Comparison of ENCODE assay signal across 9 mouse cellular contexts in genomic region chr2:6403375-6403774, GRCm38 (mm10).
DNase-seq lines count a peak whose midpoint lies in the region; ATAC-seq and TF ChIP-seq lines count a peak whose summit lies in the region.
"Had no signal": no experiment of that assay in that cellular context is flagged by ENCODE, and none has a peak within 500 bp of the region (broad histone marks: within the 10 kb centered on the region; RNA-seq: fewer than 3 reads in every experiment).

No protein-coding gene starts in this region.

- H3K4me1 ChIP-seq in ES-E14 (ENCODE audit: control insufficient read depth in 2 of 2, insufficient read depth in 2 of 2, low read length in 2 of 2, poor library complexity in 1 of 2) = peaks cover 3 to 11% of the 10 kb centered on the region in 2 experiments; a peak in 3 of 4 replicates
- H3K4me1 ChIP-seq in intestine, embryonic 16.5 days (ENCODE audit: control insufficient read depth, insufficient read depth, low read length) = peaks cover 12% of the 10 kb centered on the region

- peak; percentile 60 for DNase-seq in ES-E14 (ENCODE audit: low read depth, low spot score)
- DNase-seq in embryo, embryonic 11.5 days (ENCODE audit: low read depth, low spot score) = peak; percentile 44
- DNase-seq in left cerebral cortex, adult 8-10 months (ENCODE audit: low spot score in 2 of 2) = no peak
- no peak for DNase-seq in right cerebral cortex, postnatal 14 days
- DNase-seq in thymus, postnatal 25 days = no peak
- DNase-seq in cerebellum, postnatal 25 days = no peak

- 13% methylated on average over 11 of the region's 11 CpGs for WGBS in intestine, embryonic 16.5 days

- H3K36me3 ChIP-seq in ES-E14 (ENCODE audit: control insufficient read depth, insufficient read depth, low read length, poor library complexity, severe bottlenecking) = no peaks in the 10 kb centered on the region; the same call in 1 of the 2 replicates
- H3K36me3 ChIP-seq in intestine, embryonic 16.5 days (ENCODE audit: control insufficient read depth, insufficient read depth, low read length) = no peaks in the 10 kb centered on the region

- H3K27me3 ChIP-seq in intestine, embryonic 16.5 days (replicated peaks; ENCODE audit: control insufficient read depth, insufficient read depth, low read length) = no peaks in the 10 kb centered on the region

- peak overlapping the region; percentile 11 to 50; a peak in 2 of 4 replicates for H3K4me3 ChIP-seq in ES-E14 (ENCODE audit: insufficient read depth in 1 of 2, low read depth in 1 of 2, low read length in 2 of 2, poor library complexity in 1 of 2, severe bottlenecking in 1 of 2)
- H3K4me3 ChIP-seq in intestine, embryonic 16.5 days (ENCODE audit: low read length) = no peak overlapping the region
- H3K4me3 ChIP-seq: myocyte had no signal

- peak overlapping the region; percentile 83 for H3K27ac ChIP-seq in ES-E14 (ENCODE audit: insufficient read depth, low read depth, low read length, poor library complexity, severe bottlenecking)
- H3K27ac ChIP-seq in intestine, embryonic 16.5 days (ENCODE audit: low read length) = no peak overlapping the region

- peak overlapping the region; percentile 59; the same call in 1 of the 2 replicates for H3K9ac ChIP-seq in ES-E14 (ENCODE audit: insufficient read depth, low read depth, low read length, poor library complexity, severe bottlenecking)
- H3K9ac ChIP-seq in intestine, embryonic 16.5 days (ENCODE audit: low read depth, low read length) = no peak overlapping the region

- no peak overlapping the region for H3K4me2 ChIP-seq in intestine, embryonic 16.5 days (ENCODE audit: low read depth, low read length)

- peak; percentile 72 for ATAC-seq in intestine, embryonic 16.5 days
- 0 out of 2 replicates have a peak, but pooled peaks have one; percentile 11 for ATAC-seq in megakaryocyte progenitor cell, adult 5-6 weeks (replicated peaks; ENCODE audit: poor library complexity)

- H3K9me3 ChIP-seq in ES-E14 (ENCODE audit: control insufficient read depth, insufficient read depth, low read depth, low read length) = no peaks in the 10 kb centered on the region
- H3K9me3 ChIP-seq in intestine, embryonic 16.5 days (ENCODE audit: control insufficient read depth, low read length) = no peaks in the 10 kb centered on the region

- in situ Hi-C loops in ES-E14 (cut with MboI; ENCODE audit: low sequenced_read_pairs in 2 of 2, unreplicated experiment in 2 of 2) = loop anchor here in 1 of 2 experiments (25.0 kb wide), 1 partner anchor 191 kb away; the partner anchor contains the start of gene Echdc3

TF ChIP-seq in ES-E14, 5 proteins besides CTCF, POLR2A, EP300 and RAD21:
- 0 out of 2 replicates have a peak, but pooled peaks have one; percentile 23 for TF ChIP-seq ZC3H11A (IDR thresholded peaks at IDR 0.05; ENCODE audit: borderline replicate concordance, low read depth, low read length)
- TF ChIP-seq ZNF384 (IDR thresholded peaks at IDR 0.05; ENCODE audit: low read depth, low read length) = no peak
- peak; percentile 35; the same call in 1 of the 2 replicates for TF ChIP-seq MAFK (IDR thresholded peaks at IDR 0.05; ENCODE audit: insufficient read depth, low read depth, low read length)
- no peak for TF ChIP-seq CHD2 (IDR thresholded peaks at IDR 0.05; ENCODE audit: low read depth, low read length)
- TF ChIP-seq HCFC1 (IDR thresholded peaks at IDR 0.05; ENCODE audit: borderline replicate concordance, insufficient read depth, low read length) = no peak

Comparison
In these comparisons a context has a peak if more than half of its experiments do, and no peak if none do; other contexts are left out.
1. DNase-seq: peak in ES-E14 (single experiment) and embryo, embryonic 11.5 days (single experiment); none in left cerebral cortex, adult 8-10 months (0 of 2), right cerebral cortex, postnatal 14 days (single experiment), thymus, postnatal 25 days (single experiment) and cerebellum, postnatal 25 days (0 of 2).